Mouse (Mus musculus): ENCODE data around the gene Lamtor4. TPM values are rescaled to one million over a fixed set of nuclear protein-coding genes. Genes with fewer than 3 reads are reported as not detected.
A peak's percentile ranks its signal among the peaks of the same experiment; 100 is the strongest.

Lamtor4 gene
- polyA plus RNA-seq, 1 experiment from 2014 or later, result 87.4 TPM

- no peak for ATAC-seq
- Histone ChIP-seq H3K4me2 (ENCODE audit: low read length) (no peak overlapping the region), H3K9me3 (ENCODE audit: control insufficient read depth, low read length) (no peaks in the 10 kb centered on the region)
Measured at GRCm38 (mm10) chr5:138257585-138257978, 2.3 kb downstream of the Lamtor4 start.

GRCm38 (mm10) chr5:138258078-138258477 lies 2.8 kb downstream of the Lamtor4 start:
- peaks cover 19% of the 10 kb centered on the region for H3K4me1 ChIP-seq (replicated peaks; ENCODE audit: control insufficient read depth, insufficient read depth, low read length)
- whole genome bisulfite sequencing, result 74% methylated on average over 3 of the region's 3 CpGs

More at GRCm38 (mm10) chr5:138257585-138257978, 2.3 kb downstream of the Lamtor4 start:
- WGBS, result 93% methylated on average over 4 of the region's 4 CpGs
- no peaks in the 10 kb centered on the region for H3K27me3 ChIP-seq (replicated peaks; ENCODE audit: control insufficient read depth, insufficient read depth, low read length)
- H3K9ac ChIP-seq (replicated peaks; ENCODE audit: low read depth, low read length), result no peak overlapping the region
- H3K36me3 ChIP-seq (ENCODE audit: control insufficient read depth, insufficient read depth), result peaks cover 17% of the 10 kb centered on the region
- peaks cover 14% of the 10 kb centered on the region for H3K4me1 ChIP-seq (replicated peaks; ENCODE audit: control insufficient read depth, insufficient read depth, low read length)
- no peak overlapping the region for H3K27ac ChIP-seq (ENCODE audit: low read length)
- no peak overlapping the region for H3K4me3 ChIP-seq (replicated peaks; ENCODE audit: low read length)

GRCm38 (mm10) chr5:138258542-138258941 lies 3.3 kb downstream of the Lamtor4 start:
- Histone ChIP-seq H3K9me3 (ENCODE audit: control insufficient read depth, low read length) (no peaks in the 10 kb centered on the region), H3K4me1 (replicated peaks; ENCODE audit: control insufficient read depth, insufficient read depth, low read length) (peaks cover 22% of the 10 kb centered on the region), H3K27ac (ENCODE audit: low read length) (no peak overlapping the region), H3K36me3 (ENCODE audit: control insufficient read depth, insufficient read depth) (peaks cover 17% of the 10 kb centered on the region), H3K4me3 (replicated peaks; ENCODE audit: low read length) (no peak overlapping the region), H3K4me2 (ENCODE audit: low read length) (no peak overlapping the region), H3K27me3 (replicated peaks; ENCODE audit: control insufficient read depth, insufficient read depth, low read length) (no peaks in the 10 kb centered on the region), H3K9ac (replicated peaks; ENCODE audit: low read depth, low read length) (no peak overlapping the region)
- WGBS, result 86% methylated on average over 6 of the region's 6 CpGs
- no peak for ATAC-seq

More at GRCm38 (mm10) chr5:138258078-138258477, 2.8 kb downstream of the Lamtor4 start:
- no peak overlapping the region for H3K4me3 ChIP-seq (replicated peaks; ENCODE audit: low read length)
- peaks cover 17% of the 10 kb centered on the region for H3K36me3 ChIP-seq (ENCODE audit: control insufficient read depth, insufficient read depth)
- no peaks in the 10 kb centered on the region for H3K9me3 ChIP-seq (ENCODE audit: control insufficient read depth, low read length)
- no peak overlapping the region for H3K27ac ChIP-seq (ENCODE audit: low read length)
- H3K9ac ChIP-seq (replicated peaks; ENCODE audit: low read depth, low read length), result no peak overlapping the region
- no peak for ATAC-seq
- no peak overlapping the region for H3K4me2 ChIP-seq (ENCODE audit: low read length)
- H3K27me3 ChIP-seq (replicated peaks; ENCODE audit: control insufficient read depth, insufficient read depth, low read length), result no peaks in the 10 kb centered on the region

GRCm38 (mm10) chr5:138258993-138259392 lies 3.7 kb downstream of the Lamtor4 start:
- WGBS, result 79% methylated on average over 7 of the region's 7 CpGs
- Histone ChIP-seq H3K36me3 (ENCODE audit: control insufficient read depth, insufficient read depth) (peaks cover 17% of the 10 kb centered on the region), H3K27me3 (replicated peaks; ENCODE audit: control insufficient read depth, insufficient read depth, low read length) (no peaks in the 10 kb centered on the region), H3K27ac (ENCODE audit: low read length) (no peak overlapping the region), H3K4me3 (replicated peaks; ENCODE audit: low read length) (no peak overlapping the region), H3K9ac (replicated peaks; ENCODE audit: low read depth, low read length) (no peak overlapping the region), H3K9me3 (ENCODE audit: control insufficient read depth, low read length) (no peaks in the 10 kb centered on the region), H3K4me1 (replicated peaks; ENCODE audit: control insufficient read depth, insufficient read depth, low read length) (peaks cover 22% of the 10 kb centered on the region), H3K4me2 (ENCODE audit: low read length) (no peak overlapping the region)
- no peak for ATAC-seq

- H3K9ac ChIP-seq (replicated peaks; ENCODE audit: low read depth, low read length), result no peak overlapping the region
- no peaks in the 10 kb centered on the region for H3K9me3 ChIP-seq (ENCODE audit: control insufficient read depth, low read length)
- H3K27me3 ChIP-seq (replicated peaks; ENCODE audit: control insufficient read depth, insufficient read depth, low read length), result no peaks in the 10 kb centered on the region
- WGBS, result 87% methylated on average over 10 of the region's 10 CpGs
- H3K27ac ChIP-seq (ENCODE audit: low read length), result no peak overlapping the region
- no peak overlapping the region for H3K4me3 ChIP-seq (replicated peaks; ENCODE audit: low read length)
- H3K36me3 ChIP-seq (ENCODE audit: control insufficient read depth, insufficient read depth), result peaks cover 17% of the 10 kb centered on the region
- no peak overlapping the region for H3K4me2 ChIP-seq (ENCODE audit: low read length)
- H3K4me1 ChIP-seq (replicated peaks; ENCODE audit: control insufficient read depth, insufficient read depth, low read length), result peaks cover 26% of the 10 kb centered on the region
- no peak for ATAC-seq
Measured at GRCm38 (mm10) chr5:138260051-138260450, 4.8 kb downstream of the Lamtor4 start.

- no peaks in the 10 kb centered on the region for H3K9me3 ChIP-seq (ENCODE audit: control insufficient read depth, low read length)
- no peak overlapping the region for H3K4me2 ChIP-seq (ENCODE audit: low read length)
- no peaks in the 10 kb centered on the region for H3K27me3 ChIP-seq (replicated peaks; ENCODE audit: control insufficient read depth, insufficient read depth, low read length)
- no peak for ATAC-seq
- H3K4me1 ChIP-seq (replicated peaks; ENCODE audit: control insufficient read depth, insufficient read depth, low read length), result peaks cover 26% of the 10 kb centered on the region
- H3K27ac ChIP-seq (ENCODE audit: low read length), result no peak overlapping the region
- no peak overlapping the region for H3K4me3 ChIP-seq (replicated peaks; ENCODE audit: low read length)
- no peak overlapping the region for H3K9ac ChIP-seq (replicated peaks; ENCODE audit: low read depth, low read length)
- 91% methylated on average over 11 of the region's 11 CpGs for WGBS
- peaks cover 17% of the 10 kb centered on the region for H3K36me3 ChIP-seq (ENCODE audit: control insufficient read depth, insufficient read depth)
Measured at GRCm38 (mm10) chr5:138260834-138261233, 5.6 kb downstream of the Lamtor4 start.

- H3K4me3 ChIP-seq (replicated peaks; ENCODE audit: low read length), result no peak overlapping the region
- no peaks in the 10 kb centered on the region for H3K27me3 ChIP-seq (replicated peaks; ENCODE audit: control insufficient read depth, insufficient read depth, low read length)
- no peak overlapping the region for H3K9ac ChIP-seq (replicated peaks; ENCODE audit: low read depth, low read length)
- no peaks in the 10 kb centered on the region for H3K9me3 ChIP-seq (ENCODE audit: control insufficient read depth, low read length)
- ATAC-seq, result no peak
- no peak overlapping the region for H3K4me2 ChIP-seq (ENCODE audit: low read length)
- H3K4me1 ChIP-seq (replicated peaks; ENCODE audit: control insufficient read depth, insufficient read depth, low read length), result peaks cover 20% of the 10 kb centered on the region
- H3K36me3 ChIP-seq (ENCODE audit: control insufficient read depth, insufficient read depth), result peaks cover 17% of the 10 kb centered on the region
- 84% methylated on average over 4 of the region's 4 CpGs for WGBS
- H3K27ac ChIP-seq (ENCODE audit: low read length), result no peak overlapping the region
Measured at GRCm38 (mm10) chr5:138262001-138262400, 6.7 kb downstream of the Lamtor4 start.

GRCm38 (mm10) chr5:138262582-138263240 lies 7.4 kb downstream of the Lamtor4 start:
- H3K27me3 ChIP-seq (replicated peaks; ENCODE audit: control insufficient read depth, insufficient read depth, low read length), result no peaks in the 10 kb centered on the region
- peak overlapping the region; percentile 89 for H3K9ac ChIP-seq (replicated peaks; ENCODE audit: low read depth, low read length)
- peaks cover 17% of the 10 kb centered on the region for H3K36me3 ChIP-seq (ENCODE audit: control insufficient read depth, insufficient read depth)
- no peak overlapping the region for H3K27ac ChIP-seq (ENCODE audit: low read length)
- no peak for ATAC-seq
- H3K9me3 ChIP-seq (ENCODE audit: control insufficient read depth, low read length), result no peaks in the 10 kb centered on the region
- 65% methylated on average over 18 of the region's 18 CpGs for WGBS
- peaks cover 20% of the 10 kb centered on the region for H3K4me1 ChIP-seq (replicated peaks; ENCODE audit: control insufficient read depth, insufficient read depth, low read length)
- peak overlapping the region; percentile 82 for H3K4me3 ChIP-seq (replicated peaks; ENCODE audit: low read length)
- peak overlapping the region; percentile 57 for H3K4me2 ChIP-seq (ENCODE audit: low read length)

- Histone ChIP-seq H3K4me2 (ENCODE audit: low read length) (peak within 1 kb of the TSS; percentile 57), H3K9ac (replicated peaks; ENCODE audit: low read depth, low read length) (peak within 1 kb of the TSS; percentile 89), H3K9me3 (ENCODE audit: control insufficient read depth, low read length) (no peaks in the 10 kb centered on the region), H3K36me3 (ENCODE audit: control insufficient read depth, insufficient read depth) (peaks cover 14% of the 10 kb centered on the region), H3K4me3 (replicated peaks; ENCODE audit: low read length) (peak within 1 kb of the TSS; percentile 82), H3K4me1 (replicated peaks; ENCODE audit: control insufficient read depth, insufficient read depth, low read length) (peaks cover 20% of the 10 kb centered on the region), H3K27ac (ENCODE audit: low read length) (peak within 1 kb of the TSS; percentile 79), H3K27me3 (replicated peaks; ENCODE audit: control insufficient read depth, insufficient read depth, low read length) (no peaks in the 10 kb centered on the region)
- ATAC-seq, result peak; percentile 95
- under 1% methylated on average over 71 of the region's 71 CpGs for WGBS
Measured at GRCm38 (mm10) chr5:138263260-138264206, 8.3 kb downstream of the Lamtor4 start, which contains the start of gene BC037034. Gene BC037034, minus strand, starts transcription at chr5:138264033.
